Mouse (Mus musculus) thymus, adult 2 months (tissue): ENCODE data around the gene Morn3.

Source experiments
- CTCF ChIP-seq: fragments of 200-500 bp; IDR thresholded peaks from 2 replicates; pipeline ENCODE4 v1.5.1; 2012; ENCODE audit warnings: mild to moderate bottlenecking, control low read depth, low read length, moderate library complexity, borderline replicate concordance; ENCODE audit not compliant: control insufficient read depth, poor library complexity, insufficient read depth; ENCODE audit errors: extremely low read depth
- POLR2A ChIP-seq: fragments of 200-500 bp; IDR thresholded peaks from 2 replicates; pipeline ENCODE4 v1.6.1; 2012; ENCODE audit warnings: mild to moderate bottlenecking, low read length, control low read depth, moderate library complexity; ENCODE audit not compliant: control insufficient read depth, poor library complexity, insufficient read depth; ENCODE audit errors: extremely low read depth

DNA sequence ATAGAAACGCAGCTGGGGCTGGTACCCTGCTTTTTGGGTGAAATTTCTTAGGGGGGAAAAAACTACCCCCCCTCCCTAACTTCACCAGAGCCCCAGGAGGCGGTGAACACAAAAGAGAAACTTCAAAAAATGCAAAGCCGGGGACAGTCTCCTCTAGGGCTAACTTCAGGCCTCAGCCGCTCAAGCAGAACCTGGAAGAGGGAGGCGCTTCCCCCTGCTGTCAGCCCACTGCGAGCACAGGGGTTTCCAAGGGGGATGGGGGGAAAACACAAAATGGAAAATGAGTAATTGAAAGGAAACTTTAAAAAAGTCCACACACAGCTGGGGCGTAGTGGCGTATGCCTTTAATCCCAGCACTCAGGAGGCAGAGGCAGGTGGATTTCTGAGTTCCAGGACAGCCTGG lies 60.7 kb downstream of the Morn3 start:
- TF ChIP-seq CTCF (no peak), POLR2A (no peak)
